Mouse (Mus musculus): Measurements from ENCODE around the gene Dnase2b. TPM values are rescaled to one million over a fixed set of nuclear protein-coding genes. Genes with fewer than 3 reads are reported as not detected.

Dnase2b gene
- not detected in 2 replicates for polyA plus RNA-seq (2012; rRNA removed)

GRCm38 (mm10) chr3:146615496-146615895 lies at the start of gene Dnase2b:
Gene Dnase2b (minus strand): TSS chr3:146615596.
- DNase-seq (ENCODE audit: low read depth) = no peak
- no peak for TF ChIP-seq CTCF (IDR thresholded peaks at IDR 0.05; ENCODE audit: borderline replicate concordance, extremely low read depth, insufficient read depth, insufficient read length)
- TF ChIP-seq POLR2A (IDR thresholded peaks at IDR 0.05; ENCODE audit: borderline replicate concordance, extremely low read depth, insufficient read depth, insufficient read length, poor library complexity, severe bottlenecking) = no peak

GRCm38 (mm10) chr3:146661907-146662306 lies 46.5 kb upstream of the Dnase2b start:
- TF ChIP-seq POLR2A (IDR thresholded peaks at IDR 0.05; ENCODE audit: borderline replicate concordance, extremely low read depth, insufficient read depth, insufficient read length, poor library complexity, severe bottlenecking) (no peak), CTCF (IDR thresholded peaks at IDR 0.05; ENCODE audit: borderline replicate concordance, extremely low read depth, insufficient read depth, insufficient read length) (no peak)
- no peak for DNase-seq (ENCODE audit: low read depth)

GRCm38 (mm10) chr3:146661001-146661400 lies 45.6 kb upstream of the Dnase2b start:
- TF ChIP-seq CTCF (IDR thresholded peaks at IDR 0.05; ENCODE audit: borderline replicate concordance, extremely low read depth, insufficient read depth, insufficient read length) = no peak
- TF ChIP-seq POLR2A (IDR thresholded peaks at IDR 0.05; ENCODE audit: borderline replicate concordance, extremely low read depth, insufficient read depth, insufficient read length, poor library complexity, severe bottlenecking) = no peak
- DNase-seq (ENCODE audit: low read depth) = peak; percentile 22

- peak; percentile 33 for DNase-seq (ENCODE audit: low read depth)
- no peak for TF ChIP-seq CTCF (IDR thresholded peaks at IDR 0.05; ENCODE audit: borderline replicate concordance, extremely low read depth, insufficient read depth, insufficient read length)
- no peak for TF ChIP-seq POLR2A (IDR thresholded peaks at IDR 0.05; ENCODE audit: borderline replicate concordance, extremely low read depth, insufficient read depth, insufficient read length, poor library complexity, severe bottlenecking)
Observed at GRCm38 (mm10) chr3:146659321-146659720, 43.9 kb upstream of the Dnase2b start.

- TF ChIP-seq POLR2A (IDR thresholded peaks at IDR 0.05; ENCODE audit: borderline replicate concordance, extremely low read depth, insufficient read depth, insufficient read length, poor library complexity, severe bottlenecking) (no peak), CTCF (IDR thresholded peaks at IDR 0.05; ENCODE audit: borderline replicate concordance, extremely low read depth, insufficient read depth, insufficient read length) (no peak)
- DNase-seq (ENCODE audit: low read depth) = no peak
Observed at GRCm38 (mm10) chr3:146658061-146658639, 42.8 kb upstream of the Dnase2b start.

GRCm38 (mm10) chr3:146657433-146657832 lies 42.0 kb upstream of the Dnase2b start:
- no peak for DNase-seq (ENCODE audit: low read depth)
- TF ChIP-seq POLR2A (IDR thresholded peaks at IDR 0.05; ENCODE audit: borderline replicate concordance, extremely low read depth, insufficient read depth, insufficient read length, poor library complexity, severe bottlenecking) (no peak), CTCF (IDR thresholded peaks at IDR 0.05; ENCODE audit: borderline replicate concordance, extremely low read depth, insufficient read depth, insufficient read length) (no peak)

GRCm38 (mm10) chr3:146655111-146655577 lies 39.7 kb upstream of the Dnase2b start:
- no peak for TF ChIP-seq CTCF (IDR thresholded peaks at IDR 0.05; ENCODE audit: borderline replicate concordance, extremely low read depth, insufficient read depth, insufficient read length)
- no peak for TF ChIP-seq POLR2A (IDR thresholded peaks at IDR 0.05; ENCODE audit: borderline replicate concordance, extremely low read depth, insufficient read depth, insufficient read length, poor library complexity, severe bottlenecking)
- peak; percentile 15 for DNase-seq (ENCODE audit: low read depth)

DNA sequence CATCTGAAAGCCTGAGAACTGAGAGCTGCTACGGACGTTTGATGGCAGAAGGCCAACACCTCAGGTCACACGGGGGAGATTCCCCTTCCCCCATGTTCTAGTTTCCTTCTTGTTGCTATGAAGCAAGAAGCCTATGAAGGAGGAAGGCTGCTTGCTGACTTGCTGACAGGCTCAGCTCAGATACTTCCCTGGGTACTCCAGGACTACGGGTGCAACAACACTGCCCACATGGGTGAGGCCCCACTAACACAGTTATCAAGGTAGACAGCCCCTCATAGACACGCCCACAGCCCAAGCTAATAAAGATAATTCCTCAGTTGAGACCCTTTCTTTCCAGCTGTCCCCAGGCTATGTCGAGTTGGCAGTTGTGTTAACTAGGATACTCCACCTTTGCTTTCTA lies 38.3 kb upstream of the Dnase2b start:
- DNase-seq (ENCODE audit: low read depth) = no peak
- no peak for TF ChIP-seq CTCF (IDR thresholded peaks at IDR 0.05; ENCODE audit: borderline replicate concordance, extremely low read depth, insufficient read depth, insufficient read length)
- TF ChIP-seq POLR2A (IDR thresholded peaks at IDR 0.05; ENCODE audit: borderline replicate concordance, extremely low read depth, insufficient read depth, insufficient read length, poor library complexity, severe bottlenecking) = no peak

- no peak for DNase-seq (ENCODE audit: low read depth)
- TF ChIP-seq CTCF (IDR thresholded peaks at IDR 0.05; ENCODE audit: borderline replicate concordance, extremely low read depth, insufficient read depth, insufficient read length) (no peak), POLR2A (IDR thresholded peaks at IDR 0.05; ENCODE audit: borderline replicate concordance, extremely low read depth, insufficient read depth, insufficient read length, poor library complexity, severe bottlenecking) (no peak)
Observed at GRCm38 (mm10) chr3:146652431-146652830, 37.0 kb upstream of the Dnase2b start.

- no peak for DNase-seq (ENCODE audit: low read depth)
- TF ChIP-seq POLR2A (IDR thresholded peaks at IDR 0.05; ENCODE audit: borderline replicate concordance, extremely low read depth, insufficient read depth, insufficient read length, poor library complexity, severe bottlenecking) (no peak), CTCF (IDR thresholded peaks at IDR 0.05; ENCODE audit: borderline replicate concordance, extremely low read depth, insufficient read depth, insufficient read length) (no peak)
Observed at GRCm38 (mm10) chr3:146651217-146651616, 35.8 kb upstream of the Dnase2b start, which contains the start of gene 4930503B20Rik. Gene 4930503B20Rik (minus strand): TSS chr3:146651317.

GRCm38 (mm10) chr3:146650716-146651115 lies 35.3 kb upstream of the Dnase2b start:
- no peak for TF ChIP-seq CTCF (IDR thresholded peaks at IDR 0.05; ENCODE audit: borderline replicate concordance, extremely low read depth, insufficient read depth, insufficient read length)
- no peak for TF ChIP-seq POLR2A (IDR thresholded peaks at IDR 0.05; ENCODE audit: borderline replicate concordance, extremely low read depth, insufficient read depth, insufficient read length, poor library complexity, severe bottlenecking)
- DNase-seq (ENCODE audit: low read depth) = no peak

DNA sequence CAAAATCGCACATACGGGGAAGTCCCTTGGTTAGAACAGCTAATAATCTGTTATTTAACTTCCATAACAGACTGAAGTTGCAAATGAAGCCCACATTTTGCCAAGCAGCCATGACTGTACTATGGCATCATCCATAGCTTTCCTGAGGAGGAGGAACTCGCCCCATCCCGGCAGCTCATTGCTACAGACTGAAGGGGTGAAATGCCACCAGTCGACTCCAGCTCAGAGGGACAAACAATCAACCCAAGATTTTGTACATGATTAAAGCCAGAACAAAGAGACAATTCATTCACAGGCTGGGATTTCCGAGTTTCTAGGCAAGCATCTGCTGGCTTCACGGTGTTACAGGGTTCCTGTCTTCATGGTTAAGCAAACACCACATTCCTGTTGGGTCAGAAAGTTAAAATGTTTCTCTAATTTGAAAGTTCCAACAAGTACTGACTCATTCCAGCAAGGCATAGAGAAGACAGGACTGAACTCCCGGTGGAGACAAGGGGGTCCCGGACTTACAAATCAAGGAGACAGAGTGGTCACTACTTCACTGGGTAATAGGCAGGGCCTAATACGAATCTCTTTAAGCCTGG lies 34.0 kb upstream of the Dnase2b start:
- no peak for TF ChIP-seq CTCF (IDR thresholded peaks at IDR 0.05; ENCODE audit: borderline replicate concordance, extremely low read depth, insufficient read depth, insufficient read length)
- TF ChIP-seq POLR2A (IDR thresholded peaks at IDR 0.05; ENCODE audit: borderline replicate concordance, extremely low read depth, insufficient read depth, insufficient read length, poor library complexity, severe bottlenecking) = no peak
- no peak for DNase-seq (ENCODE audit: low read depth)
